Mouse (Mus musculus) CH12.LX (cell line): Measurements from ENCODE around the gene Leap2. TPM values are rescaled to one million over a fixed set of nuclear protein-coding genes. Genes with fewer than 3 reads are reported as not detected.

Source experiments
- DNase-seq: peaks from one replicate; pipeline ENCODE4 v3.0.0-alpha.2; 2013; ENCODE audit errors: extremely low read depth
- H3K27ac ChIP-seq: 2 replicates; pipeline ENCODE4 v1.5.1; 2012; ENCODE audit warnings: low read depth, mild to moderate bottlenecking, control low read depth, moderate library complexity; ENCODE audit not compliant: insufficient read depth
- H3K27me3 ChIP-seq: replicated peaks from 2 replicates; pipeline ENCODE3; 2012; ENCODE audit warnings: inconsistent platforms
- H3K36me3 ChIP-seq, 2 experiments: replicated peaks in 1 of 2; 2 replicates each; pipeline versions ENCODE3 to v1.6.1; 2012; ENCODE audit warnings: inconsistent platforms in 1 of 2, low read length in 1 of 2, mild to moderate bottlenecking in 1 of 2, mixed read lengths in 1 of 2, moderate library complexity in 1 of 2; ENCODE audit not compliant: control insufficient read depth in 1 of 2, insufficient read depth in 1 of 2
- H3K4me1 ChIP-seq, 2 experiments: 2 replicates each; pipeline ENCODE4 v1.6.1; 2012; ENCODE audit warnings: inconsistent platforms in 1 of 2, moderate library complexity in 1 of 2; ENCODE audit not compliant: insufficient read depth in 2 of 2, control insufficient read depth in 1 of 2
- H3K4me2 ChIP-seq: 2 replicates; pipeline ENCODE4 v1.6.1; 2012; ENCODE audit warnings: low read depth, mild to moderate bottlenecking, control low read depth; ENCODE audit not compliant: poor library complexity, insufficient read depth, severe bottlenecking
- H3K4me3 ChIP-seq, 3 experiments: fragments of 150-350 bp in 1 of 3; sonication (generic) in 1 of 3; replicated peaks in 1 of 3; 2 replicates each; pipeline versions ENCODE3 to v1.5.1; 2011 to 2012; ENCODE audit warnings: low read depth in 2 of 3, low read length in 2 of 3, mild to moderate bottlenecking in 2 of 3, moderate library complexity in 2 of 3, control low read depth in 1 of 3, improper control_type of control experiment in 1 of 3, inconsistent platforms in 1 of 3, mixed read lengths in 1 of 3; ENCODE audit not compliant: poor library complexity in 1 of 3
- H3K79me2 ChIP-seq: replicated peaks from 2 replicates; pipeline ENCODE4 v1.6.1; 2012; ENCODE audit warnings: mild to moderate bottlenecking, moderate library complexity; ENCODE audit not compliant: control insufficient read depth, poor library complexity, insufficient read depth, severe bottlenecking; ENCODE audit errors: extremely low read depth
- H3K9ac ChIP-seq: 2 replicates; pipeline ENCODE4 v1.6.1; 2012; ENCODE audit warnings: low read depth, mild to moderate bottlenecking, control low read depth, moderate library complexity; ENCODE audit not compliant: insufficient read depth
- H3K9me3 ChIP-seq: replicated peaks from 2 replicates; pipeline ENCODE3; 2012; ENCODE audit warnings: low read length, inconsistent platforms, mixed read lengths
- BHLHE40 ChIP-seq: IDR thresholded peaks from 2 replicates; pipeline ENCODE4 v1.6.1; 2011; ENCODE audit warnings: mild to moderate bottlenecking, low read depth, low read length, improper control_type of control experiment
- CHD1 ChIP-seq: IDR thresholded peaks from 2 replicates; pipeline ENCODE4 v1.6.1; 2012; ENCODE audit warnings: low read depth, low read length, improper control_type of control experiment, inconsistent platforms
- CHD2 ChIP-seq: IDR thresholded peaks from 2 replicates; pipeline ENCODE4 v1.6.1; 2011; ENCODE audit warnings: low read length, improper control_type of control experiment
- CTCF ChIP-seq, 2 experiments: IDR thresholded peaks in 1 of 2; conservative IDR thresholded peaks in 1 of 2; 2 replicates each; pipeline ENCODE4 v1.5.1; 2011 to 2012; ENCODE audit warnings: low read depth in 2 of 2, low read length in 2 of 2, improper control_type of control experiment in 1 of 2, inconsistent platforms in 1 of 2, mild to moderate bottlenecking in 1 of 2, moderate library complexity in 1 of 2
- E2F4 ChIP-seq: IDR thresholded peaks from 2 replicates; pipeline ENCODE4 v1.6.1; 2011; ENCODE audit warnings: low read depth, low read length, improper control_type of control experiment; ENCODE audit not compliant: insufficient replicate concordance
- ELF1 ChIP-seq: IDR thresholded peaks from 2 replicates; pipeline ENCODE4 v1.6.1; 2014; ENCODE audit warnings: low read depth, mild to moderate bottlenecking, inconsistent platforms, low read length, improper control_type of control experiment
- ETS1 ChIP-seq: conservative IDR thresholded peaks from 2 replicates; pipeline ENCODE4 v1.6.1; 2012; ENCODE audit warnings: low read depth, mild to moderate bottlenecking, inconsistent platforms, low read length, improper control_type of control experiment, moderate library complexity
- GABPA ChIP-seq: IDR thresholded peaks from 2 replicates; pipeline ENCODE4 v1.6.1; 2012; ENCODE audit warnings: low read depth, low read length, improper control_type of control experiment, inconsistent platforms; ENCODE audit not compliant: insufficient replicate concordance
- HCFC1 ChIP-seq: IDR thresholded peaks from 2 replicates; pipeline ENCODE4 v1.6.1; 2012; ENCODE audit warnings: low read depth, mild to moderate bottlenecking, inconsistent platforms, low read length, improper control_type of control experiment
- JUN ChIP-seq: IDR thresholded peaks from 2 replicates; pipeline ENCODE4 v1.6.1; 2011; ENCODE audit warnings: low read depth, mild to moderate bottlenecking, low read length, improper control_type of control experiment, moderate library complexity; ENCODE audit not compliant: insufficient read depth
- JUND ChIP-seq: conservative IDR thresholded peaks from 2 replicates; pipeline ENCODE4 v1.6.1; 2011; ENCODE audit warnings: low read depth, low read length, improper control_type of control experiment
- KAT2A ChIP-seq: IDR thresholded peaks from 2 replicates; pipeline ENCODE4 v1.6.1; 2012; ENCODE audit warnings: low read length, improper control_type of control experiment, inconsistent platforms; ENCODE audit not compliant: insufficient replicate concordance
- MAFK ChIP-seq: IDR thresholded peaks from 2 replicates; pipeline ENCODE4 v1.6.1; 2011; ENCODE audit warnings: low read length, improper control_type of control experiment; ENCODE audit not compliant: insufficient replicate concordance
- MAX ChIP-seq: IDR thresholded peaks from 2 replicates; pipeline ENCODE4 v1.6.1; 2011; ENCODE audit warnings: low read length, improper control_type of control experiment
- MEF2A ChIP-seq: IDR thresholded peaks from 2 replicates; pipeline ENCODE4 v1.6.1; 2014; ENCODE audit warnings: low read depth, mild to moderate bottlenecking, inconsistent platforms, low read length, improper control_type of control experiment, borderline replicate concordance
- MXI1 ChIP-seq: IDR thresholded peaks from 2 replicates; pipeline ENCODE4 v1.6.1; 2011; ENCODE audit warnings: mild to moderate bottlenecking, low read depth, low read length, improper control_type of control experiment
- MYC ChIP-seq: IDR thresholded peaks from 2 replicates; pipeline ENCODE4 v1.6.1; 2011; ENCODE audit warnings: low read depth, mild to moderate bottlenecking, improper control_type of control experiment, low read length
- NELFE ChIP-seq: IDR thresholded peaks from 2 replicates; pipeline ENCODE4 v1.6.1; 2011; ENCODE audit warnings: low read depth, low read length, improper control_type of control experiment
- NRF1 ChIP-seq: IDR thresholded peaks from 2 replicates; pipeline ENCODE4 v1.6.1; 2014; ENCODE audit warnings: low read depth, mild to moderate bottlenecking, inconsistent platforms, low read length, improper control_type of control experiment, moderate library complexity
- PAX5 ChIP-seq: IDR thresholded peaks from 2 replicates; pipeline ENCODE4 v1.6.1; 2012; ENCODE audit warnings: low read length, inconsistent platforms, mixed read lengths
- POLR2A ChIP-seq: IDR thresholded peaks from 2 replicates; pipeline ENCODE4 v1.6.1; 2011; ENCODE audit warnings: low read depth, mild to moderate bottlenecking, improper control_type of control experiment, low read length
- POLR2AphosphoS2 ChIP-seq: IDR thresholded peaks from 2 replicates; pipeline ENCODE4 v1.6.1; 2011; ENCODE audit warnings: low read depth, low read length, improper control_type of control experiment
- RCOR1 ChIP-seq: conservative IDR thresholded peaks from 2 replicates; pipeline ENCODE4 v1.6.1; 2012; ENCODE audit warnings: low read depth, mild to moderate bottlenecking, inconsistent platforms, low read length, improper control_type of control experiment
- SIN3A ChIP-seq: IDR thresholded peaks from 2 replicates; pipeline ENCODE4 v1.6.1; 2012; ENCODE audit warnings: low read length, improper control_type of control experiment, inconsistent platforms
- SMC3 ChIP-seq: IDR thresholded peaks from 2 replicates; pipeline ENCODE4 v1.6.1; 2011; ENCODE audit warnings: low read depth, low read length, improper control_type of control experiment
- TBP ChIP-seq: conservative IDR thresholded peaks from 2 replicates; pipeline ENCODE4 v1.6.1; 2011; ENCODE audit warnings: low read depth, low read length, improper control_type of control experiment
- TCF12 ChIP-seq: IDR thresholded peaks from 2 replicates; pipeline ENCODE4 v1.6.1; 2014; ENCODE audit warnings: low read depth, mild to moderate bottlenecking, inconsistent platforms, low read length, improper control_type of control experiment
- UBTF ChIP-seq: IDR thresholded peaks from 2 replicates; pipeline ENCODE4 v1.6.1; 2012; ENCODE audit warnings: low read depth, mild to moderate bottlenecking, inconsistent platforms, low read length, improper control_type of control experiment, moderate library complexity
- USF1 ChIP-seq: IDR thresholded peaks from 2 replicates; pipeline ENCODE4 v1.6.1; 2014; ENCODE audit warnings: low read depth, mild to moderate bottlenecking, inconsistent platforms, low read length, improper control_type of control experiment
- USF2 ChIP-seq: conservative IDR thresholded peaks from 2 replicates; pipeline ENCODE4 v1.6.1; 2011; ENCODE audit warnings: low read depth, low read length, improper control_type of control experiment
- ZC3H11A ChIP-seq: IDR thresholded peaks from 2 replicates; pipeline ENCODE4 v1.6.1; 2012; ENCODE audit warnings: low read depth, mild to moderate bottlenecking, inconsistent platforms, low read length, improper control_type of control experiment
- ZKSCAN1 ChIP-seq: IDR thresholded peaks from 2 replicates; pipeline ENCODE4 v1.6.1; 2012; ENCODE audit warnings: low read depth, inconsistent platforms, low read length, improper control_type of control experiment, borderline replicate concordance
- ZMIZ1 ChIP-seq: IDR thresholded peaks from 2 replicates; pipeline ENCODE4 v1.6.1; 2012; ENCODE audit warnings: low read depth, mild to moderate bottlenecking, inconsistent platforms, low read length, improper control_type of control experiment
- ZNF384 ChIP-seq: IDR thresholded peaks from 2 replicates; pipeline ENCODE4 v1.6.1; 2012; ENCODE audit warnings: low read depth, low read length, improper control_type of control experiment, inconsistent platforms
- dilution Hi-C: fragments of 300-500 bp; cut with MboI; formaldehyde crosslinking; loops from 2 replicates; pipeline ENCODE4 v1.14.3; 2020; ENCODE audit warnings: low sequenced_read_pairs; ENCODE audit not compliant: extremely low pct_unique_long_range_greater_than_20kb, extremely low pct_ligation_motif_present
- in situ Hi-C: fragments of 300-500 bp; cut with MboI; formaldehyde crosslinking; loops from 3 replicates; pipeline ENCODE4 v1.14.3; 2019; ENCODE audit warnings: low sequenced_read_pairs, low pct_ligation_motif_present, low pct_unique_long_range_greater_than_20kb, mixed read lengths
- polyA plus RNA-seq: library from polyadenylated mRNA; unstranded; fragments of >175 nt; gene quantifications from 2 replicates; pipeline ENCODE4 v1.2.1, GENCODE M21; 2012; ENCODE audit warnings: low read depth; ENCODE audit not compliant: insufficient read length
- total RNA-seq, 2 experiments: library from RNA; depleted of rRNA; stranded (reverse); fragments of 300-350 nt in 1 of 2; fragments of >200 nt in 1 of 2; gene quantifications; 2 replicates each; pipeline ENCODE4 v1.2.3; 2012 to 2014

Gene Leap2
- total and polyA plus RNA-seq, 3 experiments: not detected

GRCm38 (mm10) chr11:53430670-53431346 is 7.8 kb upstream of the Leap2 start, which contains the start of the genes Uqcrq and Gdf9:
Uqcrq (minus strand) TSS chr11:53430831.
Gdf9 (plus strand) TSS chr11:53431023.
- peak within 1 kb of the TSS; percentile 92 for H3K27ac ChIP-seq
- peak; percentile 100 for DNase-seq
- peak within 1 kb of the TSS; percentile 91 to 100 (median 98) for H3K4me3 ChIP-seq
- no peaks in the 10 kb centered on the region for H3K9me3 ChIP-seq
- H3K9ac ChIP-seq: peak within 1 kb of the TSS; percentile 99
- in situ Hi-C loops (no loop called here), dilution Hi-C loops (no loop called here)
- H3K79me2 ChIP-seq: peaks cover 18% of the 10 kb centered on the region
- peak; percentile 60 for TF ChIP-seq USF1
- peak; percentile 52; the same call in 1 of the 2 replicates for TF ChIP-seq JUN
- TF ChIP-seq POLR2A: peak; percentile 93
- no peak for TF ChIP-seq ZC3H11A
- peak; percentile 84 for TF ChIP-seq TBP
- no peak for TF ChIP-seq JUND
- TF ChIP-seq CHD2: no peak
- 0 out of 2 replicates have a peak, but pooled peaks have one; percentile 6 for TF ChIP-seq USF2
- TF ChIP-seq GABPA: no peak; the same call in 1 of the 2 replicates
- no peak; the same call in 1 of the 2 replicates for TF ChIP-seq MEF2A
- peak; percentile 37; the same call in 1 of the 2 replicates for TF ChIP-seq ETS1
- peak; percentile 86 for TF ChIP-seq HCFC1
- TF ChIP-seq ZKSCAN1: no peak
- 0 out of 2 replicates have a peak, but pooled peaks have one; percentile 14 for TF ChIP-seq ZMIZ1
- TF ChIP-seq CHD1: peak; percentile 98; the same call in 1 of the 2 replicates
- no peak for TF ChIP-seq MXI1
- peak; percentile 98 for TF ChIP-seq ZNF384
- peak; percentile 39 for TF ChIP-seq TCF12
- TF ChIP-seq UBTF: peak; percentile 77; the same call in 1 of the 2 replicates
- peak; percentile 95 for TF ChIP-seq ELF1
- TF ChIP-seq PAX5: no peak
- no peak for TF ChIP-seq MAFK
- TF ChIP-seq POLR2AphosphoS2: peak; percentile 70; the same call in 1 of the 2 replicates
- TF ChIP-seq E2F4: 0 out of 2 replicates have a peak, but pooled peaks have one; percentile 65
- TF ChIP-seq MYC: peak; percentile 75; the same call in 1 of the 2 replicates
- TF ChIP-seq NELFE: peak; percentile 82
- peak; percentile 73; the same call in 1 of the 2 replicates for TF ChIP-seq KAT2A
- TF ChIP-seq CTCF (conservative IDR thresholded peaks at IDR 0.05 in 1 of 2, IDR thresholded peaks at IDR 0.05 in 1 of 2; ENCODE audit: low read depth in 2 of 2, low read length in 2 of 2): no peak
- no peak for TF ChIP-seq NRF1
- no peak; the same call in 1 of the 2 replicates for TF ChIP-seq MAX
- TF ChIP-seq SMC3: no peak
- TF ChIP-seq BHLHE40: peak; percentile 80
- peak; percentile 89 for TF ChIP-seq SIN3A
- no peak for TF ChIP-seq RCOR1
- peak within 1 kb of the TSS; percentile 85 for H3K4me2 ChIP-seq
- peaks cover 8 to 21% of the 10 kb centered on the region in 2 experiments for H3K4me1 ChIP-seq
- H3K36me3 ChIP-seq: peaks cover 12 to 29% of the 10 kb centered on the region in 2 experiments
- H3K27me3 ChIP-seq: peaks cover 3% of the 10 kb centered on the region
